ENCODE assay signal across 8 mouse cellular contexts in the genomic region with DNA sequence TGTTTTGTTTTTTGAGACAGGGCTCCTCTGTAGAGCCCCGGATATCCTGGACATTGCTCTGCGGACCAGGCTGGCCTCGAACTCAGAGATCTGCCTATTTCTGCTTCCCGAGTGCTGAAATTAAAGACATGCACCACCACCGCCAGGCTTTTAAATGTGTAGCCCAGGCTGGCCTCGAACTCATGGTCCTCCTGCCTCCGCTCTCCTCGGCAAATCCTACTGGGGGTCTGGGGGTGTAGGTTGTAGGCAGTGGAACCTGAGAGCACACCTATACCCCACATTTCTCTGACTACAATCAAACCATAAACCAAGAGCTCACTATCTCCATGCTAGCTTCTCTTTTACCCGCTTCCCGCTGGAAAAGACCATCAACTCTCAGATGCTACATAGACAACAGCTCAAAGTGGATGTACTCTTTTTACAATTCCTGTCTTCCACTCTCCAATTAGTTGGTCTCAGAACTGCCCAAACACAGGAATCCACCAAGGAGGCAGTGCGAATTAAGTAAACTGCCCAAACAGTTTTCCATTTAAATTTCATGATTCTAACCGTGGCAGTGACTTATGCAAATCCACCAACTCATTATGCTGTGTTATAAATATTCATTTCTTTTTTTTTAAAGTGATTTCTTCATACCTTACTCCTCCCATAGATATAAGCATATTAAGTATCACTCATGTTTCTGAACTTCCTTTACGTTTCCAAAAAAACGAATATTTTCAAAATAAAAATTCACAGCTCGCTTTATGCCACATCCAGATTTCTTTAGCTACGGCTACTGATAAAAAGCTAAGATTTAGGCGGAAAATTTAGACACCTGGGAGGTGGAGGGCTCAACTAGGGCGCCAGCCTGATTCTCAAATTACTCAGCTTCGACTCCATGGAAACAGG. TPM values are rescaled to one million over a fixed set of nuclear protein-coding genes. Genes with fewer than 3 reads are reported as not detected.
DNase-seq lines count a peak whose midpoint lies in the region; ATAC-seq and TF ChIP-seq lines count a peak whose summit lies in the region.

No protein-coding gene starts in this region.

- intact Hi-C loops in left cerebral cortex, adult 2 months (cut with DNase I): loop anchor here (2.0 kb wide), 1 partner anchor 123 kb away; no protein-coding TSS in a partner anchor
- intact Hi-C loops in left cerebral cortex, postnatal 10 days (cut with DNase I): no loop called here

- peak overlapping the region; percentile 90; the same call in 1 of the 2 replicates for H3K27ac ChIP-seq in left cerebral cortex, adult 2 months
- H3K27ac ChIP-seq in embryonic facial prominence, embryonic 12.5 days: peak overlapping the region; percentile 95
- no peak overlapping the region for H3K27ac ChIP-seq in neural tube, embryonic 12.5 days

- H3K9ac ChIP-seq in embryonic facial prominence, embryonic 12.5 days: peak overlapping the region; percentile 88
- H3K9ac ChIP-seq in neural tube, embryonic 12.5 days: peak overlapping the region; percentile 88

- H3K36me3 ChIP-seq in embryonic facial prominence, embryonic 12.5 days: peaks cover 1% of the 10 kb centered on the region; the same call in 1 of the 2 replicates
- 0 out of 2 replicates have a peak, but pooled peaks cover under 1% of the 10 kb centered on the region for H3K36me3 ChIP-seq in neural tube, embryonic 12.5 days

- no peaks in the 10 kb centered on the region for H3K9me3 ChIP-seq in embryonic facial prominence, embryonic 12.5 days
- no peaks in the 10 kb centered on the region for H3K9me3 ChIP-seq in neural tube, embryonic 12.5 days

- ATAC-seq in embryonic facial prominence, embryonic 12.5 days (ENCODE audit: insufficient number of reproducible peaks, insufficient read depth, low FRiP score, low TSS enrichment): 0 out of 2 replicates have a peak, but pooled peaks have one; percentile 0
- ATAC-seq in neural tube, embryonic 12.5 days (ENCODE audit: low FRiP score, low read depth): no peak

- 40% methylated on average over 19 of the region's 19 CpGs for WGBS in embryonic facial prominence, embryonic 12.5 days
- WGBS in neural tube, embryonic 12.5 days: 43% methylated on average over 19 of the region's 19 CpGs

- H3K4me3 ChIP-seq in left cerebral cortex, adult 2 months: peak overlapping the region; percentile 94
- peak overlapping the region; percentile 82 for H3K4me3 ChIP-seq in embryonic facial prominence, embryonic 12.5 days
- H3K4me3 ChIP-seq in neural tube, embryonic 12.5 days: peak overlapping the region; percentile 77

- no peak for TF ChIP-seq CTCF in left cerebral cortex, adult 2 months (IDR thresholded peaks at IDR 0.05)

- no peak for DNase-seq in left cerebral cortex, adult 2 months (ENCODE audit: extremely low spot score in 1 of 2, low spot score in 2 of 2)
- DNase-seq in left cerebral cortex, postnatal 10 days (ENCODE audit: extremely low spot score in 1 of 2, low spot score in 2 of 2): no peak
- peak; percentile 25 for DNase-seq in induced T-regulatory cell, adult 2 months (ENCODE audit: low read depth)
- no peak for DNase-seq in gastrocnemius, adult 8-10 months (ENCODE audit: low spot score in 2 of 2)
- no peak for DNase-seq in embryo, embryonic 11 days
- no peak for DNase-seq in kidney, adult 11 months

- H3K4me2 ChIP-seq in embryonic facial prominence, embryonic 12.5 days (replicated peaks): peak overlapping the region; percentile 71
- H3K4me2 ChIP-seq in neural tube, embryonic 12.5 days (replicated peaks): peak overlapping the region; percentile 94

- H3K27me3 ChIP-seq in embryonic facial prominence, embryonic 12.5 days: no peaks in the 10 kb centered on the region
- H3K27me3 ChIP-seq in neural tube, embryonic 12.5 days (replicated peaks): no peaks in the 10 kb centered on the region

- H3K4me1 ChIP-seq in embryonic facial prominence, embryonic 12.5 days: peaks cover 19% of the 10 kb centered on the region
- peaks cover 19% of the 10 kb centered on the region for H3K4me1 ChIP-seq in neural tube, embryonic 12.5 days

RNA-seq across cellular contexts. Expression of gene Gxylt1, which starts 0.9 kb away (rescaled TPM):
- total RNA-seq in left cerebral cortex, adult 2 months (2021): 10 to 100 TPM; 13.3 to 13.4 TPM
- 10 to 100 TPM; 10.7 to 10.8 TPM for total RNA-seq in left cerebral cortex, postnatal 10 days (2021)
- 24.3 and 26.1 TPM in 2 replicates for polyA plus RNA-seq in embryonic facial prominence, embryonic 12.5 days (2016; fragmentation: Nextera tagmentation; extraction: Ambion mirVana)
- polyA plus RNA-seq in neural tube, embryonic 12.5 days (2016; fragmentation: Nextera tagmentation; extraction: Ambion mirVana): 13.3 and 14.0 TPM in 2 replicates
- 1 to 10 TPM; 5.0 to 7.5 (median 6.5) TPM for total RNA-seq in gastrocnemius, adult 8-10 months (2022)
